Mouse (Mus musculus): ENCODE data around the gene Tas1r3. TPM values are rescaled to one million over a fixed set of nuclear protein-coding genes. Genes with fewer than 3 reads are reported as not detected.

Tas1r3 gene
- polyA plus RNA-seq (2015; fragmentation: Nextera tagmentation; extraction: Ambion mirVana): 0.72 and 0.84 TPM in 2 replicates

DNA sequence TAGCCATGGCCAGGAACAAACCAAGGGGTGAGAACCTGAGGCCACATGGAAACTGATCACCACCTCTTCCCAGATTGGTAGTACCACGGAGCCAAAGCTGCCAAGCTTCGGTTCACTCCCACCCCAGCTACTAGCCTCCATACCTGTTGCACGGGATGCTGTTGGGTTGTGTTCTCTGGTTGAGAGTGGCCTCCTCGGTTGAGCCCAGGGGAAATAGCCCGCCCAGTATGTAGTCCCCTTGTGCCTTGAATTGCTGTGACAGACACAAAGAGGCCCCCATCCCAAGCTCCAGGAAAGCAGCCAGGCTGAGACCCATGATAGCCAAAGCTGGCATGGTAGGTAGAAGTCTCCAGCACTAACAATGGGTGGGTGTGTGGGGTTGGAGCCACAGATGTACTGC is at the start of gene Tas1r3:
Gene Tas1r3 (minus strand): TSS at position 362 of the 400 bp plus-strand sequence.
- no peak within 1 kb of the TSS for H3K4me3 ChIP-seq (replicated peaks; ENCODE audit: low read length)
- no peak within 1 kb of the TSS for H3K27ac ChIP-seq (ENCODE audit: low read length)
- no peaks in the 10 kb centered on the region for H3K9me3 ChIP-seq (ENCODE audit: control insufficient read depth, low read length)
- no peaks in the 10 kb centered on the region for H3K27me3 ChIP-seq (replicated peaks; ENCODE audit: control insufficient read depth, insufficient read depth, low read length)
- no peak within 1 kb of the TSS for H3K9ac ChIP-seq (replicated peaks; ENCODE audit: low read depth, low read length)
- WGBS: 78% methylated on average over 5 of the region's 5 CpGs
- H3K36me3 ChIP-seq (ENCODE audit: control insufficient read depth, insufficient read depth): peaks cover 19% of the 10 kb centered on the region
- no peak for ATAC-seq
- H3K4me2 ChIP-seq (ENCODE audit: low read length): no peak within 1 kb of the TSS
- H3K4me1 ChIP-seq (replicated peaks; ENCODE audit: control insufficient read depth, insufficient read depth, low read length): no peaks in the 10 kb centered on the region; the same call in 1 of the 2 replicates

DNA sequence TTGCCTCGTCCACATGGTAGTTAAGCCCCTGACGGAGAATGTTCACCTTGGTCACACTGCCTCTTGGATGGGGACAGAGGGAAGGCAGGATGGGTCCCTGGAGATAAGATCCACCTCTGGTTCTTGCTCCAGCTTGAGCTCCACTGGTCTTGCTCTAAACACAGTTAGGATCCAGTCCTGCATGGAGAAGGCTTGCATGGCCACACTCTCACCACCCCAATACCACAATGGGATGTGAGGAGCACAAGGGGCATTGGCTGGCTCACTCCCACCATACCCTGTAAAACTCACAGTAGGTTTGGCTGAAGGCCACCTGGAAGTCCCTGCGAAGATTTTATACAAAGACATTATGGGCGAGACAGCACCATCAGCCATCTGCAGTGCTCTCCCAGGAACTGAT is 45.6 kb upstream of the Tas1r3 start:
- no peak overlapping the region for H3K4me3 ChIP-seq (replicated peaks; ENCODE audit: low read length)
- H3K4me1 ChIP-seq (replicated peaks; ENCODE audit: control insufficient read depth, insufficient read depth, low read length): no peaks in the 10 kb centered on the region
- H3K4me2 ChIP-seq (ENCODE audit: low read length): no peak overlapping the region
- no peak overlapping the region for H3K27ac ChIP-seq (ENCODE audit: low read length)
- no peak; the same call in 1 of the 2 replicates for ATAC-seq
- H3K9ac ChIP-seq (replicated peaks; ENCODE audit: low read depth, low read length): no peak overlapping the region
- H3K9me3 ChIP-seq (ENCODE audit: control insufficient read depth, low read length): no peaks in the 10 kb centered on the region
- WGBS: 95% methylated on average over 4 of the region's 4 CpGs
- peaks cover 20% of the 10 kb centered on the region for H3K36me3 ChIP-seq (ENCODE audit: control insufficient read depth, insufficient read depth)
- no peaks in the 10 kb centered on the region for H3K27me3 ChIP-seq (replicated peaks; ENCODE audit: control insufficient read depth, insufficient read depth, low read length)

DNA sequence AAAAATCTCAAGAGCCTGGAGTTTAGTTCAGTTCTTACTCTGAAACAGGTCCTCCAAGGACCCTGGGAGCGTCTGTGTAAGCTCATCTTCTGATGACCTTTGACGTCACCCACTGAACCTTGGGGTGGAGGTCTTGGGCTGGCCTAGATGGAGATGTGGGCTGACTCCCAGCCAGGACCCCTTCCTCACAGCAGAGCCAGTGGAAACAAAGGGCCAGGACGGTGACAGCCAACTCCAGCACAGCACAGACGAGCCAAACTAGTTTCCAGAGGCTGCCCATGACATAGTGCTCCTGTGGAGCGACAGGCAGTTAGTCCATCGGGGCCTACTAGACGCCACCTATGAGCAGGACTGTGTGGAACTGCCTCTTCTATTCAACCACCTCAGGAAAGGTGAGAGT is 45.1 kb upstream of the Tas1r3 start:
- Histone ChIP-seq H3K4me1 (replicated peaks; ENCODE audit: control insufficient read depth, insufficient read depth, low read length) (no peaks in the 10 kb centered on the region), H3K36me3 (ENCODE audit: control insufficient read depth, insufficient read depth) (peaks cover 24% of the 10 kb centered on the region), H3K27me3 (replicated peaks; ENCODE audit: control insufficient read depth, insufficient read depth, low read length) (no peaks in the 10 kb centered on the region), H3K27ac (ENCODE audit: low read length) (no peak overlapping the region), H3K9ac (replicated peaks; ENCODE audit: low read depth, low read length) (no peak overlapping the region), H3K4me3 (replicated peaks; ENCODE audit: low read length) (no peak overlapping the region), H3K9me3 (ENCODE audit: control insufficient read depth, low read length) (no peaks in the 10 kb centered on the region), H3K4me2 (ENCODE audit: low read length) (no peak overlapping the region)
- 86% methylated on average over 7 of the region's 7 CpGs for WGBS
- ATAC-seq: peak; percentile 55; the same call in 1 of the 2 replicates

DNA sequence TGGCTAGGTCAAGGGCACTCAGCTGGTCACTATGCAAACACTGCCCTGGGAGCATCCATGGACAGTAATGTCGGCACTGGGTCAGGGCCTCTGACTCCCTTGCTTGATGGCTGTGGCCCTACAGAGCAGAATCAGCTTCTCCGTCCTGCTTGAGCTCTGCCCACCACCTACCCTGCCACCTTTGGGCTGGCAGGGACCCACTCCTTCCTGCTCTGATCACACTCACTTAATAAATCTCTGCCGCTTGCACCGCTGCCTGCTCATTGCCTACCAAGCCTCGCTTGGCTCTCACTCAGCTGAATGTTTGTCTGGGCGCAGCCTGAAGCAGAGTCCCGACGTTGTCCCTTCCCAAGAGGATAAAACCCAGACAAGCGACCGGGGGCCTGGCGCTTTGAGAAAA is 43.8 kb upstream of the Tas1r3 start:
- Histone ChIP-seq H3K36me3 (ENCODE audit: control insufficient read depth, insufficient read depth) (peaks cover 36% of the 10 kb centered on the region), H3K4me2 (ENCODE audit: low read length) (no peak overlapping the region)
- 90% methylated on average over 11 of the region's 11 CpGs for WGBS

DNA sequence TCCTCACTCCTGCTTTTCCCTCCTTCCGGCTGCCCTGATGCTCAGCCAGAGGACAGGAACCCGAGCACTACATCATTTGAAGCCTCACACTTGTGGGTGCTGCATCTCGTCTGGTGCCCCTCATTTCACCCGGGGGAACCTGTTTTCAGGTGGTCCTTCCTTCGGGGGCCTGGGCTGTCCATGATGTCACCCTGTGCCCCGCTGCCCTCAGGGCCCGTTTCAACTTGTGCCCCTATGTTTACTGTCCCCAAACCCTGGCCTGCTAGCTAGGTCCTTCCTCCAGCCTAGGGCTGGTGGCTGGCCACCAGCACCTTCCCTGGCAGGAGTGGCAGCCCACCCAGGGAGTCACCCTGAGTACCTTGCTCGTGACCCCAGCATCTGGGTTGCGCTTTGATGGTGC is 43.0 kb upstream of the Tas1r3 start:
- H3K9me3 ChIP-seq (ENCODE audit: control insufficient read depth, low read length): no peaks in the 10 kb centered on the region
- H3K27ac ChIP-seq (ENCODE audit: low read length): no peak overlapping the region
- WGBS: 85% methylated on average over 9 of the region's 9 CpGs
- no peak overlapping the region for H3K9ac ChIP-seq (replicated peaks; ENCODE audit: low read depth, low read length)
- no peaks in the 10 kb centered on the region for H3K4me1 ChIP-seq (replicated peaks; ENCODE audit: control insufficient read depth, insufficient read depth, low read length)
- H3K36me3 ChIP-seq (ENCODE audit: control insufficient read depth, insufficient read depth): peaks cover 45% of the 10 kb centered on the region
- no peak overlapping the region for H3K4me3 ChIP-seq (replicated peaks; ENCODE audit: low read length)
- no peaks in the 10 kb centered on the region for H3K27me3 ChIP-seq (replicated peaks; ENCODE audit: control insufficient read depth, insufficient read depth, low read length)
- ATAC-seq: no peak
- no peak overlapping the region for H3K4me2 ChIP-seq (ENCODE audit: low read length)

More for the DNA sequence above, 43.8 kb upstream of the Tas1r3 start:
- Histone ChIP-seq H3K4me3 (replicated peaks; ENCODE audit: low read length) (no peak overlapping the region), H3K27ac (ENCODE audit: low read length) (no peak overlapping the region), H3K9ac (replicated peaks; ENCODE audit: low read depth, low read length) (no peak overlapping the region), H3K9me3 (ENCODE audit: control insufficient read depth, low read length) (no peaks in the 10 kb centered on the region), H3K4me1 (replicated peaks; ENCODE audit: control insufficient read depth, insufficient read depth, low read length) (no peaks in the 10 kb centered on the region), H3K27me3 (replicated peaks; ENCODE audit: control insufficient read depth, insufficient read depth, low read length) (no peaks in the 10 kb centered on the region)
- ATAC-seq: no peak

DNA sequence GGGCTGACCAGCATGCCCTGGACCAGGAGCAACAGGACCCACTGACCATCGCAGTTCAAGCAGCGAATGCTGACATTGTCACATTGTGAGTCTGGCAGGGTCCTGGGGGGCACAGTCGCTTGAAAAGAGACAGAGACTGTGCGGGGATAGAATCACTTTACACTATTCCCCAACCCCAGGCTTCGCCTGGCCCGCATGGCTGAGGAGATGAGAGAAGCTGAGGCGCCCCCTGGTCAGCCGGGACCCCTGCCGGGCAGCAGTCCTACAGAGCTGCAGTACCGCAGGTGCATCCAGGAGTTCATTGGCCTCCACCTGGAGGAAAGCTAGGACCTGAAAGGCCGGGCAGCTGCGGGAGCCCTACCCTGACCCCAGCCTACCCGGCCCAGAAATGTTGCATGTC is 42.5 kb upstream of the Tas1r3 start:
- peaks cover 49% of the 10 kb centered on the region for H3K36me3 ChIP-seq (ENCODE audit: control insufficient read depth, insufficient read depth)
- H3K4me2 ChIP-seq (ENCODE audit: low read length): no peak overlapping the region
- H3K9ac ChIP-seq (replicated peaks; ENCODE audit: low read depth, low read length): no peak overlapping the region
- WGBS: 84% methylated on average over 13 of the region's 13 CpGs
- no peak overlapping the region for H3K4me3 ChIP-seq (replicated peaks; ENCODE audit: low read length)
- no peak overlapping the region for H3K27ac ChIP-seq (ENCODE audit: low read length)
- H3K4me1 ChIP-seq (replicated peaks; ENCODE audit: control insufficient read depth, insufficient read depth, low read length): no peaks in the 10 kb centered on the region
- no peaks in the 10 kb centered on the region for H3K27me3 ChIP-seq (replicated peaks; ENCODE audit: control insufficient read depth, insufficient read depth, low read length)
- H3K9me3 ChIP-seq (ENCODE audit: control insufficient read depth, low read length): no peaks in the 10 kb centered on the region
- ATAC-seq: no peak

DNA sequence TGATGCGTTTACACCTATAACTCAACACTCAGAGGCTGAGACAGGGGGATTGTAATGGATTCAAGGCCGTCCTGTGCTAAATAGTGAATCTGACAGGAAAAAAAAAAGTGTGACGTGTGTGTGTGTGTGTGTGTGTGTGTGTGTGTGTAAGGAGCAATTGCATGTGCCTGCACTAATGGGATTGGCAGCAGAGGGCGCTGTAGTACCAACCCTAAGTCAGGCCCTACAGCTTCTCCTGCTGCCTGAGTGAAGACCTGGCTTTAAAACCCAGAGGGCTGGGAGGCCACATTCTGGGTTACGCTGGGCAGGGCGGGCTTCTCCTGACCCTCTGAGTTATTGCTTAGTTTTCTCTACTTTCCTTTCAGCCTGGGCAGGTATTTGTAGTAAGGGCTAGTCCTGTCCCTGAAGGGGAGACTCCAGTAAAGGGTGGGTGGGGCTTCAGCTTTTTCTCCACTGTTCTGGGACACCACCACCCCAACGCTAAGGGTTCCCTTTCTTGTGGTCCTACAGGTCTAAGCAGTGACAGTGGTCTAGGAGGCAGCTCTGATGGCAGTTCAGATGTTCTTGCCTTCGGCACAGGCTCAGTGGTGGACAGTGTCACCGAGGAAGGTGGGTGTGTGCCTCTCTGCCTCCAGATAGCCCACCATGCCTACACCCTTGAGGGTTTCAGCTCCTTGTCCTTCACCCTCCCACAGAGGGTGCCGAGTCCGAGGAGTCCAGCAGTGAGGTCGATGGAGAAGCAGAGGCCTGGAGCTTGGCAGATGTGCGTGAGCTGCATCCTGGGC is 41.3 kb upstream of the Tas1r3 start:
- peaks cover 57% of the 10 kb centered on the region for H3K36me3 ChIP-seq (ENCODE audit: control insufficient read depth, insufficient read depth)
- no peak overlapping the region for H3K4me2 ChIP-seq (ENCODE audit: low read length)
- WGBS: 93% methylated on average over 13 of the region's 13 CpGs
- H3K27ac ChIP-seq (ENCODE audit: low read length): no peak overlapping the region
- ATAC-seq: no peak
- no peaks in the 10 kb centered on the region for H3K4me1 ChIP-seq (replicated peaks; ENCODE audit: control insufficient read depth, insufficient read depth, low read length)
- H3K4me3 ChIP-seq (replicated peaks; ENCODE audit: low read length): no peak overlapping the region
- no peak overlapping the region for H3K9ac ChIP-seq (replicated peaks; ENCODE audit: low read depth, low read length)
- H3K9me3 ChIP-seq (ENCODE audit: control insufficient read depth, low read length): no peaks in the 10 kb centered on the region
- no peaks in the 10 kb centered on the region for H3K27me3 ChIP-seq (replicated peaks; ENCODE audit: control insufficient read depth, insufficient read depth, low read length)

DNA sequence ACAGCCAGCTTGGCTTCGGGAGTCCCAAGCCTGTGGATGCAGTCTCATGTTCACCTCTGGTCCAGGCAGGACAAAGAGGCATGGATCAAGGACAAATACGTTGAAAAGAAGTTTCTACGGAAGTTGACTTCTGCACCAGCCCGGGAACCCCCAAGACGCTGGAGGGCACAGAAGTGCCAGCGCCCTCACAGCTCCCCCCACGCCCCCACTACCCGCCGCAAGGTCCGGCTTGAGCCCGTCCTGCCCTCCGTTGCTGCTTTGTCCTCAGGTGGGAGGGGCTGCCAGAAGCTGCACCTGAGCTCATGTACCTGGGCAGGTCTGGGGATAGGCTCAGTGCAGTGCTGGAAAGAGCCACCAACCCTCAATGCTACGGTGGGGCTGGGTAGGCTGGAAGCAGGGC is 40.1 kb upstream of the Tas1r3 start:
- H3K27ac ChIP-seq (ENCODE audit: low read length): no peak overlapping the region
- no peaks in the 10 kb centered on the region for H3K27me3 ChIP-seq (replicated peaks; ENCODE audit: control insufficient read depth, insufficient read depth, low read length)
- peaks cover 68% of the 10 kb centered on the region for H3K36me3 ChIP-seq (ENCODE audit: control insufficient read depth, insufficient read depth)
- 97% methylated on average over 12 of the region's 13 CpGs for WGBS
- H3K4me2 ChIP-seq (ENCODE audit: low read length): no peak overlapping the region
- H3K4me1 ChIP-seq (replicated peaks; ENCODE audit: control insufficient read depth, insufficient read depth, low read length): no peaks in the 10 kb centered on the region
- H3K9me3 ChIP-seq (ENCODE audit: control insufficient read depth, low read length): no peaks in the 10 kb centered on the region
- no peak for ATAC-seq
- no peak overlapping the region for H3K9ac ChIP-seq (replicated peaks; ENCODE audit: low read depth, low read length)
- no peak overlapping the region for H3K4me3 ChIP-seq (replicated peaks; ENCODE audit: low read length)

DNA sequence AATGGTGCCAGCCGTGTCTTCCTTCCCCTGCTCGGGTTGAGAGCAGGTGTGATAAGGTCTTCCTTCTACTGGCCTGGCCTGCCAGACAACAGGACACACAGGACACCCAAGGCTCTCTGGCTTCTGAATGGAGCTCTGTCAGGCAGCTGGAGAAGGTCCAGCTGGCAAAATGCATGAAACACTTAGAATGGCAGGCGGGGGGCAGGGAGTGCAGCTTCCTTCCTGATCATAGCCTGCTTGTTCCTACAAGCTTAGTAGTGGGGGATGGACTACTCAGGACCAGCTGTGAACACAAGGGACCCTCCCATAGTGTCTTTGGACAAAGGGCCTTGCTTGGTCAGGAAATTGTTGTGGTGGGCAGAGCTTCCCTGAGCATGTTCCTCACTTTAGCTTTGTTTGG is 38.0 kb upstream of the Tas1r3 start:
- WGBS: 63% methylated on average over 3 of the region's 3 CpGs
- Histone ChIP-seq H3K4me3 (replicated peaks; ENCODE audit: low read length) (no peak overlapping the region), H3K9ac (replicated peaks; ENCODE audit: low read depth, low read length) (no peak overlapping the region), H3K9me3 (ENCODE audit: control insufficient read depth, low read length) (no peaks in the 10 kb centered on the region), H3K4me1 (replicated peaks; ENCODE audit: control insufficient read depth, insufficient read depth, low read length) (no peaks in the 10 kb centered on the region), H3K4me2 (ENCODE audit: low read length) (no peak overlapping the region), H3K27ac (ENCODE audit: low read length) (no peak overlapping the region), H3K27me3 (replicated peaks; ENCODE audit: control insufficient read depth, insufficient read depth, low read length) (no peaks in the 10 kb centered on the region), H3K36me3 (ENCODE audit: control insufficient read depth, insufficient read depth) (peaks cover 79% of the 10 kb centered on the region)
- ATAC-seq: no peak

Measured in forebrain, embryonic 16.5 days (tissue).